Comparison of ENCODE assay signal across 8 mouse cellular contexts in the genomic region with DNA sequence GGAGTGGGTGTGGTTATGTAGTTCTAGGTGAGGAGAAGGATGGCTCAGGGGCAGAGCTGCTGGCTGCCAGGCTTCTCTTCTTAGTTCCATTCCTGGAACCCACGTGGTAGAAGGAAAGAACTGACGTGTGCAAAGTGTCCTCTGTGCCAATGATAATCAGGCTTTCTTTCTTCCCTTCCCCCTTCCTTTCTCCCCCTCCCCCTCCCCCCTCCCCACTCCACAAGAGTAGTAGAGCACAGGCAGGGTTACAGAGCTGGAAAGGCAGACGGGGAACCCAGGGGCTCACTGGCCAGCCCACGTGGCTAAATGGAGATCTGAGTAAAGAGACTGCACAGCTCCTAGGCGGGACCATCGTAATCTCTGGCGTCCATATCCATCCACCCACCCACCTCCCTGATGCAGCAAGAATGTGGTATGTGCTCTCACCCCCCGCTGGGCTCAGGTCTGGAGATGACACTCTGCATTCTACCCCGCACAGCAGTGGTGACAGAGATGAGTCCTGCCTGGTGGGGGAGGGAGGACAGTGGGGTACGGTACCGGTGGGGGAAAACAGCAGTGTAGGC. TPM values are rescaled to one million over a fixed set of nuclear protein-coding genes. Genes with fewer than 3 reads are reported as not detected.
DNase-seq lines count a peak whose midpoint lies in the region; ATAC-seq and TF ChIP-seq lines count a peak whose summit lies in the region.

No protein-coding gene starts in this region.

- H3K36me3 ChIP-seq in E14TG2a.4 (ENCODE audit: insufficient read depth, low read length), result peaks cover 14% of the 10 kb centered on the region
- H3K36me3 ChIP-seq in forebrain, embryonic 14.5 days (ENCODE audit: control insufficient read depth, insufficient read depth, low read length), result no peaks in the 10 kb centered on the region
- no peaks in the 10 kb centered on the region for H3K36me3 ChIP-seq in liver, embryonic 11.5 days (ENCODE audit: control insufficient read depth, insufficient read depth, low read length)

- TF ChIP-seq CTCF in E14TG2a.4 (conservative IDR thresholded peaks at IDR 0.05; ENCODE audit: low read length), result no peak

- H3K9ac ChIP-seq in forebrain, embryonic 14.5 days (ENCODE audit: low read length), result peak overlapping the region; percentile 32; the same call in 1 of the 2 replicates
- H3K9ac ChIP-seq in liver, embryonic 11.5 days (ENCODE audit: low read depth, low read length), result 0 out of 2 replicates have a peak overlapping the region, but pooled peaks have one; percentile 44

- H3K4me1 ChIP-seq in E14TG2a.4 (replicated peaks; ENCODE audit: low read depth, low read length), result peaks cover 79% of the 10 kb centered on the region
- H3K4me1 ChIP-seq in forebrain, embryonic 14.5 days (ENCODE audit: control insufficient read depth, insufficient read depth, low read length), result peaks cover 24% of the 10 kb centered on the region
- H3K4me1 ChIP-seq in liver, embryonic 11.5 days (replicated peaks; ENCODE audit: control insufficient read depth, insufficient read depth, low read length), result peaks cover 22% of the 10 kb centered on the region

- ATAC-seq in forebrain, embryonic 14.5 days, result peak; percentile 42
- peak; percentile 66 for ATAC-seq in liver, embryonic 11.5 days (replicated peaks; ENCODE audit: low FRiP score)

- H3K27me3 ChIP-seq in E14TG2a.4 (ENCODE audit: insufficient read depth, low read length), result no peaks in the 10 kb centered on the region
- H3K27me3 ChIP-seq in forebrain, embryonic 14.5 days (replicated peaks; ENCODE audit: control insufficient read depth, insufficient read depth, low read length), result no peaks in the 10 kb centered on the region
- peaks cover 3% of the 10 kb centered on the region for H3K27me3 ChIP-seq in liver, embryonic 11.5 days (replicated peaks; ENCODE audit: control insufficient read depth, insufficient read depth, low read length)

- peak overlapping the region; percentile 87 for H3K4me3 ChIP-seq in E14TG2a.4 (replicated peaks; ENCODE audit: low read length)
- no peak overlapping the region for H3K4me3 ChIP-seq in forebrain, embryonic 14.5 days (ENCODE audit: low read depth, low read length)
- peak overlapping the region; percentile 26 for H3K4me3 ChIP-seq in liver, embryonic 11.5 days (ENCODE audit: low read depth, low read length)

- H3K4me2 ChIP-seq in forebrain, embryonic 14.5 days (ENCODE audit: low read length), result peak overlapping the region; percentile 23
- peak overlapping the region; percentile 52 for H3K4me2 ChIP-seq in liver, embryonic 11.5 days

- no peaks in the 10 kb centered on the region for H3K9me3 ChIP-seq in E14TG2a.4 (ENCODE audit: low read length)
- no peaks in the 10 kb centered on the region for H3K9me3 ChIP-seq in forebrain, embryonic 14.5 days (replicated peaks; ENCODE audit: control insufficient read depth, low read length)
- no peaks in the 10 kb centered on the region for H3K9me3 ChIP-seq in liver, embryonic 11.5 days (ENCODE audit: control insufficient read depth, low read length)

- peak; percentile 53 to 55 for DNase-seq in cerebellum, postnatal 25 days
- DNase-seq in cerebellum, adult 11 months, result no peak
- peak; percentile 70 for DNase-seq in forebrain, embryonic 14.5 days (ENCODE audit: low spot score)
- no peak for DNase-seq in liver, embryonic 11.5 days (ENCODE audit: low spot score)
- peak; percentile 72 for DNase-seq in telencephalon, adult 2 months (ENCODE audit: low read depth, low spot score)
- no peak for DNase-seq in layer of hippocampus, postnatal 14 days (ENCODE audit: low spot score in 2 of 2)
- DNase-seq in lung, postnatal 4 days, result no peak

- WGBS in forebrain, embryonic 14.5 days, result 15% methylated on average over 11 of the region's 11 CpGs
- WGBS in liver, embryonic 11.5 days, result 7% methylated on average over 11 of the region's 11 CpGs

- peak overlapping the region; percentile 58; the same call in 1 of the 2 replicates for H3K27ac ChIP-seq in forebrain, embryonic 14.5 days (ENCODE audit: low read depth, low read length)
- H3K27ac ChIP-seq in liver, embryonic 11.5 days (ENCODE audit: low read depth, low read length), result no peak overlapping the region

RNA-seq across cellular contexts. Expression of gene Apol7a, which starts 42.6 kb away (rescaled TPM):
- polyA plus RNA-seq in forebrain, embryonic 14.5 days (2014; fragmentation: Nextera tagmentation; extraction: Ambion mirVana), result not detected in 2 replicates
- not detected in 2 replicates for polyA plus RNA-seq in liver, embryonic 11.5 days (2014; fragmentation: Nextera tagmentation; extraction: Ambion mirVana)
- not detected for total RNA-seq in layer of hippocampus, postnatal 14 days (2021)

RNA-seq across cellular contexts. Expression of gene Rbfox2, which starts 49.5 kb away (rescaled TPM):
- 186 and 229 TPM in 2 replicates for polyA plus RNA-seq in forebrain, embryonic 14.5 days (2014; fragmentation: Nextera tagmentation; extraction: Ambion mirVana)
- 24.3 and 26.6 TPM in 2 replicates for polyA plus RNA-seq in liver, embryonic 11.5 days (2014; fragmentation: Nextera tagmentation; extraction: Ambion mirVana)
- 100 to 1,000 TPM; 228 to 234 TPM for total RNA-seq in layer of hippocampus, postnatal 14 days (2021)

RNA-seq across cellular contexts. Expression of gene Apol9a, which starts 54.6 kb away (rescaled TPM):
- not detected in 2 replicates for polyA plus RNA-seq in forebrain, embryonic 14.5 days (2014; fragmentation: Nextera tagmentation; extraction: Ambion mirVana)
- polyA plus RNA-seq in liver, embryonic 11.5 days (2014; fragmentation: Nextera tagmentation; extraction: Ambion mirVana), result not detected in 2 replicates
- total RNA-seq in layer of hippocampus, postnatal 14 days (2021), result not detected

Comparison
In these comparisons a context has a peak if more than half of its experiments do, and no peak if none do; other contexts are left out.
1. DNase-seq: peak in cerebellum, postnatal 25 days (2 of 2), forebrain, embryonic 14.5 days (single experiment) and telencephalon, adult 2 months (single experiment); none in cerebellum, adult 11 months (single experiment), liver, embryonic 11.5 days (single experiment), layer of hippocampus, postnatal 14 days (0 of 2) and lung, postnatal 4 days (0 of 2).